Mouse (Mus musculus) forebrain, postnatal 0 days (tissue): ENCODE measurements at regions not wholly inside any gene's neighbourhood (a gene's known extent, or its start where the extent isn't known, plus 50 kb on each side); places are given as distances from the start of the nearest gene placed in this dataset.

Experiments used
- ATAC-seq: fragments of 200-750 bp; cut with Nextera tagmentation; 2 replicates; pipeline ENCODE4 v1.8.0; 2017; ENCODE audit warnings: mild to moderate bottlenecking, moderate library complexity
- DNase-seq: peaks from one replicate; pipeline ENCODE4 v3.0.0-alpha.2; 2015
- H3K27ac ChIP-seq: fragments of 300-500 bp; sonication (generic); 2 replicates; pipeline ENCODE4 v1.5.1; 2014; ENCODE audit warnings: low read depth, mild to moderate bottlenecking, antibody characterized with exemption, low read length, moderate library complexity, mixed read lengths
- H3K27me3 ChIP-seq: fragments of 300-500 bp; sonication (generic); 2 replicates; pipeline ENCODE4 v1.6.1; 2014; ENCODE audit warnings: mild to moderate bottlenecking, low read length, mixed read lengths; ENCODE audit not compliant: insufficient read depth
- H3K36me3 ChIP-seq: fragments of 300-500 bp; sonication (generic); 2 replicates; pipeline ENCODE4 v1.6.1; 2014; ENCODE audit warnings: mild to moderate bottlenecking, moderate library complexity; ENCODE audit not compliant: insufficient read depth
- H3K4me1 ChIP-seq: fragments of 300-500 bp; sonication (generic); 2 replicates; pipeline ENCODE4 v1.6.1; 2014; ENCODE audit warnings: antibody characterized with exemption; ENCODE audit not compliant: insufficient read depth
- H3K4me2 ChIP-seq: fragments of 300-500 bp; sonication (generic); 2 replicates; pipeline ENCODE4 v1.6.1; 2014; ENCODE audit warnings: low read depth, mild to moderate bottlenecking, moderate library complexity
- H3K4me3 ChIP-seq: fragments of 300-500 bp; sonication (generic); 2 replicates; pipeline ENCODE4 v1.5.1; 2014; ENCODE audit warnings: low read depth, low read length, mixed read lengths
- H3K9ac ChIP-seq: fragments of 300-500 bp; sonication (generic); 2 replicates; pipeline ENCODE4 v1.6.1; 2014; ENCODE audit warnings: mild to moderate bottlenecking
- H3K9me3 ChIP-seq: fragments of 300-500 bp; sonication (generic); 2 replicates; pipeline ENCODE4 v1.6.1; 2016; ENCODE audit warnings: low read length
- CTCF ChIP-seq: sonication (generic); IDR thresholded peaks from 2 replicates; pipeline ENCODE4 v1.5.1; 2016; ENCODE audit warnings: antibody characterized with exemption, control low read depth, low read depth
- WGBS: fragments of 180-500 bp; shearing (Covaris S2); extraction: QIAGEN DNeasy Blood & Tissue Kit; methylation state at CpG from one replicate; pipeline ENCODE4 v1.1.7; 2014; 5-methylcytosine and 5-hydroxymethylcytosine counted together

- Histone ChIP-seq H3K4me2 (no peak overlapping the region), H3K9me3 (no peaks in the 10 kb centered on the region), H3K4me3 (no peak overlapping the region), H3K4me1 (no peaks in the 10 kb centered on the region), H3K9ac (no peak overlapping the region), H3K36me3 (no peaks in the 10 kb centered on the region), H3K27me3 (no peaks in the 10 kb centered on the region), H3K27ac (no peak overlapping the region)
- no peak for ATAC-seq
- WGBS, result 67% methylated on average over 5 of the region's 5 CpGs
- no peak for DNase-seq
- no peak for TF ChIP-seq CTCF
Observed at GRCm38 (mm10) chr19:30371901-30372300, 139.2 kb downstream of the Mbl2 start.

- ATAC-seq (peak; percentile 85), DNase-seq (peak; percentile 30)
- Histone ChIP-seq H3K36me3 (no peaks in the 10 kb centered on the region), H3K4me1 (no peaks in the 10 kb centered on the region), H3K4me2 (no peak overlapping the region), H3K27ac (no peak overlapping the region), H3K27me3 (no peaks in the 10 kb centered on the region), H3K9me3 (no peaks in the 10 kb centered on the region), H3K9ac (no peak overlapping the region), H3K4me3 (no peak overlapping the region)
- WGBS, result 40% methylated on average over 6 of the region's 6 CpGs
- no peak for TF ChIP-seq CTCF
Observed at GRCm38 (mm10) chr19:30379767-30380166, 147.0 kb downstream of the Mbl2 start.

GRCm38 (mm10) chr19:30380515-30381206 lies 147.9 kb downstream of the Mbl2 start:
- H3K4me1 ChIP-seq, result no peaks in the 10 kb centered on the region
- DNase-seq, result no peak
- H3K9me3 ChIP-seq, result no peaks in the 10 kb centered on the region
- H3K27me3 ChIP-seq, result no peaks in the 10 kb centered on the region
- ATAC-seq, result no peak
- H3K36me3 ChIP-seq, result no peaks in the 10 kb centered on the region
- H3K4me3 ChIP-seq, result no peak overlapping the region
- H3K4me2 ChIP-seq, result no peak overlapping the region
- WGBS, result 62% methylated on average over 6 of the region's 6 CpGs
- H3K27ac ChIP-seq, result no peak overlapping the region
- TF ChIP-seq CTCF, result no peak
- no peak overlapping the region for H3K9ac ChIP-seq

DNA sequence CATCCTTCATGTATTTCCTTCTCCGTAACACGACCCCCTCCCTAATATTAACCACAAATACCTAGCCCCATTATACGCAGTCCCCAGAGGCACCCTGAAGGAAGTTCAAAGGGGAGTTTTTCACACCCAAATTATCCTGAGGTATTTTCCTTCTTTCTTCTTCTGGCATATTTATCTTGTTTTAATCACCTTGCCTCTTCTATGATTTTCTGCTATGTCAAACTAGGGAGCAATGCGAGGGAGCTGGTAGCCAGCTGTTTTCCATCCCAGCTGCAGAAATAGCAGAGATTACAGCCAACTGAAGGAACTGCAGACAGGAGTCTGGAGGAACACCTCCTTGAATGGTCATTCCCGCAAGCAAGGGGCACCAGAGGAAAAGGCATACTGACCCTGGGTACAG lies 155.7 kb downstream of the Dkk1 start:
- no peak for TF ChIP-seq CTCF
- no peak for ATAC-seq

GRCm38 (mm10) chr19:30406943-30407342 lies 142.5 kb downstream of the Dkk1 start:
- ATAC-seq (no peak), DNase-seq (no peak)
- Histone ChIP-seq H3K4me1 (no peaks in the 10 kb centered on the region), H3K36me3 (no peaks in the 10 kb centered on the region), H3K27ac (no peak overlapping the region), H3K27me3 (no peaks in the 10 kb centered on the region), H3K4me2 (no peak overlapping the region), H3K9ac (no peak overlapping the region), H3K9me3 (no peaks in the 10 kb centered on the region), H3K4me3 (no peak overlapping the region)
- no peak for TF ChIP-seq CTCF
- WGBS, result 66% methylated on average over 6 of the region's 6 CpGs

More for the DNA sequence above, 155.7 kb downstream of the Dkk1 start:
- DNase-seq, result no peak
- H3K27ac ChIP-seq, result no peak overlapping the region
- H3K9me3 ChIP-seq, result no peaks in the 10 kb centered on the region
- no peak overlapping the region for H3K4me2 ChIP-seq
- no peak overlapping the region for H3K9ac ChIP-seq
- no peaks in the 10 kb centered on the region for H3K27me3 ChIP-seq
- WGBS, result 65% methylated on average over 5 of the region's 5 CpGs
- H3K36me3 ChIP-seq, result no peaks in the 10 kb centered on the region
- no peak overlapping the region for H3K4me3 ChIP-seq
- H3K4me1 ChIP-seq, result no peaks in the 10 kb centered on the region

GRCm38 (mm10) chr19:30419556-30420280 lies 129.7 kb downstream of the Dkk1 start:
- no peak overlapping the region for H3K9ac ChIP-seq
- ATAC-seq (peak; percentile 66), DNase-seq (peak; percentile 43)
- TF ChIP-seq CTCF, result no peak
- WGBS, result 5% methylated on average over 10 of the region's 10 CpGs
- H3K36me3 ChIP-seq, result no peaks in the 10 kb centered on the region
- H3K9me3 ChIP-seq, result no peaks in the 10 kb centered on the region
- no peak overlapping the region for H3K27ac ChIP-seq
- H3K4me2 ChIP-seq, result peak overlapping the region; percentile 24; the same call in 1 of the 2 replicates
- H3K27me3 ChIP-seq, result no peaks in the 10 kb centered on the region
- H3K4me1 ChIP-seq, result peaks cover 5% of the 10 kb centered on the region; the same call in 1 of the 2 replicates
- H3K4me3 ChIP-seq, result no peak overlapping the region

- DNase-seq (no peak), ATAC-seq (no peak)
- no peak overlapping the region for H3K27ac ChIP-seq
- TF ChIP-seq CTCF, result no peak
- 85% methylated on average over 2 of the region's 2 CpGs for WGBS
- H3K4me1 ChIP-seq, result no peaks in the 10 kb centered on the region
- H3K4me2 ChIP-seq, result no peak overlapping the region
- no peak overlapping the region for H3K4me3 ChIP-seq
- H3K9me3 ChIP-seq, result no peaks in the 10 kb centered on the region
- H3K27me3 ChIP-seq, result no peaks in the 10 kb centered on the region
- no peaks in the 10 kb centered on the region for H3K36me3 ChIP-seq
- H3K9ac ChIP-seq, result no peak overlapping the region
Observed at GRCm38 (mm10) chr19:30425627-30426026, 123.8 kb downstream of the Dkk1 start.
